Mouse (Mus musculus) cerebellum, adult 11-12 months (tissue): Measurements from ENCODE around the gene Gm21731.
"Not testable (repeated sequence)": the region's sequence is repeated elsewhere in the genome, so short reads cannot be mapped to it uniquely, and the experiment has no call there.

Experiments
- DNase-seq: peaks from one replicate; pipeline ENCODE4 v3.0.0; 2022

Gene Gm21731

DNA sequence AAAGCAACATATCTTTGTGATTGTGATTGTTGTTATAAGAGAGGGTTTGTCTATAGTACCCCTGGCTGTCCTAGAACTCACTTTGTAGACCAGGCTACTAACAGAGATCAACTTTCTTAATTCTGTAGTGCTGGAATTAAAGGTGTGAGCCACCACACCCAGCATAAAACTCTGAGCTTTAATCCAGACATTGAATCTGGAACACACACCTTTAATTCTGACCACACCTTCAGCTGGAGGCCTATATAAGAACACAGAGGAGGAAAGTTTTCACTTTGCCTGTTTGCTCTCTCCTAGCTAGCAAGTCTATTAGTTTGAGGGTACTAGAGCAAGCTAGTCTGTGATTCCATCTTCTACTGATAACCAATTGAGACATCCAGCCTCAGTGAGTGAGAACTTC lies at the start of gene Gm21731:
Gene Gm21731 (plus strand): TSS at position 301 of the 400 bp plus-strand sequence.
- DNase-seq, result not testable (repeated sequence)

DNA sequence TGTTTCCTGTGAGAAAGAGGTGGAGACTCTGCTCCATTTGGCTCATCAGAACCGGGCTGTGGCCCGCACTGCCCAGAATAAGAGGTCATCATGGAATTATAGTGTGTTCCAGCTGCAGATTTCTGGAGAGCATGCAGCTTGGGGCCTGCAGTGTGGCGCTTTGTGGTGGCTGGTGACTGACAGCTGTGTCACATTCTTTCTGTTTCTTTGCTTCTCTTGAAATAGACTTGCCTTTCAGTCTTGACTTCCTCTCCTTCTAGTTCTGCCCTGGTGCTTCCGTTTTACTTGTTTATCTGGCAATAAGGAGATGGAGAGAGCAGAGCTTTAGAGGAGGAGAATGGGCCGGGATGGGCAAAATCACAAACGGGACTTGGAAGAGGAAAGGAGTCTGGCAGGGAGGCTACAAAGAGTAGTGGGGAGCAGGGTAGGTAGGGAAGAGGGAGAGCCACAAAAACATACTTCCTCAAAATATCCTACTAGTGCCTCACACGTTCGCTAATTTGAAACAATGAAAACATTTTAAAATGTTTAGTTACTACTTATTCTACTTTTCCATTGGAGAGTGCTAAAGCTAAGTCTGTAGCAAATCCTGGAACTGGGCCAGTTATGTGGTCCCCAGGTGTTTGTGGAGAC lies 42.6 kb upstream of the Gm21731 start:
- DNase-seq, result not testable (repeated sequence)

DNA sequence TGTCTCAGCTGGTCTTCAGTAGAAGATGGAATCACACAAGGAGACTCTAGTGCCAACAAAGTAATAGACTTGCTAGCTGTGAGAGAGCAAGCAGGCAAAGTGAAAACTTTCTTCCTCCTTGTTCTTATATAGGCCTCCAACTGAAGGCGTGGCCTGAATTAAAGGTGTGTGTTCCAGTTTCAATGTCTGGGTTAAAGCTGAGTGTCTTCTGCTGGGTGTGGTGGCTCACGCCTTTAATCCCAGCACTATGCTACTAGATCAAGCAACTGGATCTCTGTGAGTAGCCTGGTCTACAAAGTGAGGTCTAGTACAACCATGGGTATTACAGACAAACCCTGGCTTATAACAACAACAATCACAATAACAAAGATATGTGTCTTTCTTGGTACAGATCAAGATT lies 23.1 kb upstream of the Gm21731 start, which contains the start of gene Gm21762:
Gene Gm21762 (minus strand): TSS at position 101 of the 400 bp plus-strand sequence.
- DNase-seq, result not testable (repeated sequence)

- DNase-seq, result not testable (repeated sequence)
These were observed 18.0 kb upstream of the Gm21731 start for GRCm38 (mm10) chr13:120220922-120221321.

GRCm38 (mm10) chr13:120223012-120223659 lies 15.8 kb upstream of the Gm21731 start:
- DNase-seq, result peak; percentile 4

DNA sequence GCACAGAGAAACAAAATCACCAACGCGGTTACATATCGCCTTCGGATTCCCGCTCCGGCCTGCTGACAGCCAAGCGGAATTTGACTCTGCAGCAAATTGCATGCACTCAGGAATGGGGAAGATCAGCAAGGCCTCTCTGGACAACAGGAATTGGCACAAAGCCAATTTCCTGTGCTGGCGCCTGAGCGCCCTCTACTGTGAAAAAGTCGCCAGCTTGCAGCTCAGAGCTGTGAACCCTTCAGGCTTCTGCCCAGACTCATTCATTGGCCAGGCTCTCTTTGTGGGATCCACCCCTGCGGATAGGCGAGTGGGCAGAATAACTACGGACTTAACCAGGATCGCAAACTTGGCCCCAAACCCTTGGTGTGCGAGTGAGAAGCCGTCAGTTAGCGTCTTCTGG lies 7.1 kb upstream of the Gm21731 start:
- DNase-seq, result not testable (repeated sequence)

- not testable (repeated sequence) for DNase-seq
These were observed 6.4 kb upstream of the Gm21731 start for GRCm38 (mm10) chr13:120232447-120233049.

GRCm38 (mm10) chr13:120251208-120251924 lies 12.5 kb downstream of the Gm21731 start:
- DNase-seq, result not testable (repeated sequence)

DNA sequence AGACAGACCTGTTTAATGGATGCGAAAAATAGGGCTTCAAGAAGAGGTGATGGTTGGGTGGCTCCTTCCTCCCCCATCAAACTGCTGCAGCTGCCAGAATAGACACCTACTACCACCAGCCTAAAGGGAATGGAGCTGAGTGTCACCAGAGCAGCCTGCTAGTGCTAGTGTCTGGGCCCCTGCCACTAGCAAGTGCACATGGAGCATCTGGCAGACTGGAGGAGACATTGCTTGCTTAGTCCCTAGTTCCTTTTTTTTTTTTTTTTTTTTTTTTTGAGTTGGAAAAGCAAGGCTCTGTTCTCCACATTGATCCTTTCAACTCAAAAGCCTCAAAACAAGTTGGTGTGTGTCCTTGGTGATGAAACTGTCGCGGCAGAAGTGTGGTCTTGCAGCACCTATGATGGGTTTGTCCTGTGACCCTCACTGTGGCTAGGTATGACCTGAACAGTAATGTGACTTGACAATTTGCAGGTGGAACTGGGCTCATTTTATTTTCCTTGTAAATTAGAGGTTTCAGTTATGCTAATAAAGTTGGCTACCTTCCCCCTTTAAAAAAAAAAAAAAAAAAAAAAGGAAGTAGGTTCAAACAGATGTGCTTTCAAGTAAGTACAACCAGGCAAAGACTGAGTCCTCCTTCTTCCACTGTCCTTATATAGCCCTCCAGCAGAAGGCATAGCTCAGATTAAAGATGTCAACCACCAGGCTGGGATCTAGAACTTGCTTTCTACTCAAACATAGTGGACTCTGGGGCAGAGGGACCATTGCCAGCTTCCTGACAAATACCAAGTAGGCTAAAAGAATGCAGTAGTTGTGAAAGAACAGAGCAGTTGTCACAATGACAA lies 20.1 kb downstream of the Gm21731 start:
- not testable (repeated sequence) for DNase-seq

- not testable (repeated sequence) for DNase-seq
These were observed 20.8 kb downstream of the Gm21731 start for GRCm38 (mm10) chr13:120259718-120260117.

DNA sequence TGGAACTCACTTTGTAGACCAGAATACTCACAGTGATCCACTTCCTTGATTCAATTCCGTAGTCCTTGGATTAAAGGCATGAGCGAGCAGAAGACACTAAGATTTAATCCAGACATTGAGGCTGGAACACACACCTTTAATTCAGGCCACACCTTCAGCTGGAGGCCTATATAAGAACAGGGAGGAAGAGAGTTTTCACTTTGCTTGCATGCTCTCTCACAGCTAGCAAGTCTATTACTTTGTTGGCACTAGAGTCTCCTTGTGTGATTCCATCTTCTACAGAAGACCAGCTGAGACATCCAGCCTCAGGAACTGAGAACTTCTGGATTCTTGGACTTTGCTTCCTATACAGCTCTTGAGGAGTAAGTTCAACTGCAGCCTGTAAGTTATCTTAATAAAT lies 24.0 kb downstream of the Gm21731 start, which contains the start of gene AF067061:
Gene AF067061 (plus strand): TSS at position 245 of the 400 bp plus-strand sequence.
- not testable (repeated sequence) for DNase-seq

DNA sequence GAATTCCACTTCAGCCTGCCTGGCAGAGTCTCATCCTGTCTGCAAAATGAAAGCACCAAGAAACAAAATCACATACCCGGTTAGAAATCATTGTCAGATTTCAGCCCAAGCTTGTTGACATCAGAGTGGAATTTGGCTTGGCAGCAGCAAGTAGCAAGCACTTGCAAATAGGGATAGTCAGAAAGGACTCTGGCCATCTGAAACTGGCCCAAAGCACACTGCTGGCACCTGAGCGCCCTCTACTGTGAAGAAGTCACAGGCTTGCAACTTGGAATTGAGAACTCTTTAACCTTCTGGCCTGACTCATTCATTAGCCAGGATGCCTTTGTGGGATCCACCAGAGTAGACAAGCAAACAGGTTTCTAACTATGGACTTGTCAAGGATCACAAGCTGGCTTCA lies 38.9 kb downstream of the Gm21731 start:
- DNase-seq, result not testable (repeated sequence)

- no peak for DNase-seq
These were observed 39.9 kb downstream of the Gm21731 start for GRCm38 (mm10) chr13:120278784-120279183.
